Mouse (Mus musculus): ENCODE measurements at regions not wholly inside any gene's neighbourhood (a gene's known extent, or its start where the extent isn't known, plus 50 kb on each side); places are given as distances from the start of the nearest gene placed in this dataset.

GRCm38 (mm10) chr8:26226612-26227528, 107.5 kb downstream of the Gm45692 start:
- Histone ChIP-seq H3K9me3 (replicated peaks) (no peaks in the 10 kb centered on the region), H3K4me1 (ENCODE audit: insufficient read depth, low read depth, low read length) (no peaks in the 10 kb centered on the region), H3K4me3 (ENCODE audit: low read depth, low read length) (no peak overlapping the region), H3K36me3 (replicated peaks) (no peaks in the 10 kb centered on the region), H3K27me3 (ENCODE audit: insufficient read depth, low read length) (no peaks in the 10 kb centered on the region)
- ATAC-seq (ENCODE audit: extremely low read depth, insufficient number of reproducible peaks, low FRiP score, poor library complexity, severe bottlenecking) (no peak), DNase-seq (ENCODE audit: low spot score) (no peak)
- TF ChIP-seq POLR2AphosphoS5 (IDR thresholded peaks at IDR 0.05; ENCODE audit: insufficient replicate concordance, low read depth, low read length) (no peak), GATA1 (IDR thresholded peaks at IDR 0.05; ENCODE audit: borderline replicate concordance, low read length) (no peak), CTCF (IDR thresholded peaks at IDR 0.05; ENCODE audit: low read depth, low read length) (no peak), GATA2 (IDR thresholded peaks at IDR 0.05; ENCODE audit: borderline replicate concordance, low read depth, low read length) (no peak), TAL1 (conservative IDR thresholded peaks at IDR 0.05; ENCODE audit: low read depth, low read length) (no peak)

DNA sequence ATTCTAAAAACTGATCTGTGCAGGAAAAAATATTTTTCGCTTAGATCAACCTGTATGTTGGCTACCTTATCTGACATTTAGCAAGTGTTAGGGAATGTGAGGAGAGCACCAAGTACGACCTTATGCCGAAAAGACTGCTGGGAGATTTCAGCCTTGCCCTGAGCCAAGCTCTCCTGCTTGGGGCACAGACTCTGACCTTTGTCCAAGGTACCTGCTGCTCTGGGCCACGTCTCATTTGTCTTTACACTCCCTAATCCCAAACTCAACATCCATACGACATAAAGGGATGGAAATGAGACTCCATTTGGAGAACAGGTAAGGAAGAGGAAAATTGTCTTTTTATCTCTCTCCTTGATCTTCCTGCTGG, 108.2 kb downstream of the Gm45692 start:
- Histone ChIP-seq H3K27me3 (ENCODE audit: insufficient read depth, low read length) (no peaks in the 10 kb centered on the region), H3K4me3 (ENCODE audit: low read depth, low read length) (no peak overlapping the region), H3K4me1 (ENCODE audit: insufficient read depth, low read depth, low read length) (no peaks in the 10 kb centered on the region), H3K9me3 (replicated peaks) (no peaks in the 10 kb centered on the region), H3K36me3 (replicated peaks) (no peaks in the 10 kb centered on the region)
- DNase-seq (ENCODE audit: low spot score) (no peak), ATAC-seq (ENCODE audit: extremely low read depth, insufficient number of reproducible peaks, low FRiP score, poor library complexity, severe bottlenecking) (no peak)
- no peak for TF ChIP-seq CTCF (IDR thresholded peaks at IDR 0.05; ENCODE audit: low read depth, low read length)
- no peak for TF ChIP-seq GATA2 (IDR thresholded peaks at IDR 0.05; ENCODE audit: borderline replicate concordance, low read depth, low read length)
- TF ChIP-seq POLR2AphosphoS5 (IDR thresholded peaks at IDR 0.05; ENCODE audit: insufficient replicate concordance, low read depth, low read length) = no peak
- TF ChIP-seq TAL1 (conservative IDR thresholded peaks at IDR 0.05; ENCODE audit: low read depth, low read length) = no peak
- TF ChIP-seq GATA1 (IDR thresholded peaks at IDR 0.05; ENCODE audit: borderline replicate concordance, low read length) = no peak

- Histone ChIP-seq H3K27me3 (ENCODE audit: insufficient read depth, low read length) (no peaks in the 10 kb centered on the region), H3K4me1 (ENCODE audit: insufficient read depth, low read depth, low read length) (no peaks in the 10 kb centered on the region), H3K36me3 (replicated peaks) (no peaks in the 10 kb centered on the region), H3K4me3 (ENCODE audit: low read depth, low read length) (no peak overlapping the region), H3K9me3 (replicated peaks) (no peaks in the 10 kb centered on the region)
- DNase-seq (ENCODE audit: low spot score) (no peak), ATAC-seq (ENCODE audit: extremely low read depth, insufficient number of reproducible peaks, low FRiP score, poor library complexity, severe bottlenecking) (no peak)
- TF ChIP-seq GATA1 (IDR thresholded peaks at IDR 0.05; ENCODE audit: borderline replicate concordance, low read length) (no peak), GATA2 (IDR thresholded peaks at IDR 0.05; ENCODE audit: borderline replicate concordance, low read depth, low read length) (no peak), CTCF (IDR thresholded peaks at IDR 0.05; ENCODE audit: low read depth, low read length) (no peak), TAL1 (conservative IDR thresholded peaks at IDR 0.05; ENCODE audit: low read depth, low read length) (no peak), POLR2AphosphoS5 (IDR thresholded peaks at IDR 0.05; ENCODE audit: insufficient replicate concordance, low read depth, low read length) (no peak)
Observed at GRCm38 (mm10) chr8:26229548-26229947, 110.2 kb downstream of the Gm45692 start.

DNA sequence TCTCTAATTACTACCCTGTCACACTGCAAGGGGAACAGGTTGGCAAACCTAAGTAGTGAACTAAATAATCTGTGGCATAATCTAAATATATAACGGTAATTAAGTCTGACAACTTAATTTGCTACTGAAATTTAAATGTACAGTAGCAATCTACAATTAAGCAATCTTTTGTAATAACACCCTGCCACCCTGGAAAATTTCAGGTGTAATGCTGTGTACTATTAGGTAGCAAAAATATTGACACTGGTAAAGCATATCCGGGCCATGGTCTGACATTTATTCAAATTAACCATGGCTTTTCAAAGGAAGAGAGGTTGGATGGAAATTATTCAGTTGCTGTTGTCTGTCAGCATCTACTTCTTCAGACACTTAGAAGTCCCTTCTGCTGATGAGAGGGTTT, 119.7 kb downstream of the Gm45692 start:
- TF ChIP-seq TAL1 (conservative IDR thresholded peaks at IDR 0.05; ENCODE audit: low read depth, low read length) (no peak), GATA1 (IDR thresholded peaks at IDR 0.05; ENCODE audit: borderline replicate concordance, low read length) (no peak), POLR2AphosphoS5 (IDR thresholded peaks at IDR 0.05; ENCODE audit: insufficient replicate concordance, low read depth, low read length) (no peak), GATA2 (IDR thresholded peaks at IDR 0.05; ENCODE audit: borderline replicate concordance, low read depth, low read length) (no peak), CTCF (IDR thresholded peaks at IDR 0.05; ENCODE audit: low read depth, low read length) (no peak)
- Histone ChIP-seq H3K9me3 (replicated peaks) (no peaks in the 10 kb centered on the region), H3K4me3 (ENCODE audit: low read depth, low read length) (no peak overlapping the region), H3K4me1 (ENCODE audit: insufficient read depth, low read depth, low read length) (no peaks in the 10 kb centered on the region), H3K36me3 (replicated peaks) (no peaks in the 10 kb centered on the region), H3K27me3 (ENCODE audit: insufficient read depth, low read length) (no peaks in the 10 kb centered on the region)
- no peak for ATAC-seq (ENCODE audit: extremely low read depth, insufficient number of reproducible peaks, low FRiP score, poor library complexity, severe bottlenecking)
- no peak for DNase-seq (ENCODE audit: low spot score)

DNA sequence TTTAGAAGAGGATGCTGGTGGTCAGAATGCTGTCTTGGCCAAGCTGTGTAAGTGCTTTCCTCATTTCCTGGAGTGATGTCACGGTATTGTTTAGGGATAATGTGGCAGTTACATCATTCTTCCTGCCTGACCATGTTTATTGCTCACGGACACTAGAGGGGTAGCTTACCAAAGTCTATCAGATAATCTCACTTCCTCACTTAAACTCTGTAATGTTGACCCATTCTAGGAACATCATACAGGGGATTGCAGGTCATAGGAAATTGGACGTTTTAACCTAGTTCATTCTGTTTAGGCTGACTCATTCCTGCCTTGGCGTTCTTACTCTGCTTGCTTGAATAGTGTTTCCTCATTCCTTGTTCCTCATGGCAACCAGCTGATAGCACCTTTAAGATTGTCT, 120.3 kb downstream of the Gm45692 start:
- DNase-seq (ENCODE audit: low spot score) = no peak
- Histone ChIP-seq H3K9me3 (replicated peaks) (no peaks in the 10 kb centered on the region), H3K4me1 (ENCODE audit: insufficient read depth, low read depth, low read length) (no peaks in the 10 kb centered on the region), H3K36me3 (replicated peaks) (no peaks in the 10 kb centered on the region), H3K4me3 (ENCODE audit: low read depth, low read length) (no peak overlapping the region), H3K27me3 (ENCODE audit: insufficient read depth, low read length) (no peaks in the 10 kb centered on the region)
- TF ChIP-seq CTCF (IDR thresholded peaks at IDR 0.05; ENCODE audit: low read depth, low read length) (no peak), GATA2 (IDR thresholded peaks at IDR 0.05; ENCODE audit: borderline replicate concordance, low read depth, low read length) (no peak), POLR2AphosphoS5 (IDR thresholded peaks at IDR 0.05; ENCODE audit: insufficient replicate concordance, low read depth, low read length) (no peak), GATA1 (IDR thresholded peaks at IDR 0.05; ENCODE audit: borderline replicate concordance, low read length) (no peak), TAL1 (conservative IDR thresholded peaks at IDR 0.05; ENCODE audit: low read depth, low read length) (no peak)
- no peak for ATAC-seq (ENCODE audit: extremely low read depth, insufficient number of reproducible peaks, low FRiP score, poor library complexity, severe bottlenecking)

- Histone ChIP-seq H3K4me1 (ENCODE audit: insufficient read depth, low read depth, low read length) (no peaks in the 10 kb centered on the region), H3K4me3 (ENCODE audit: low read depth, low read length) (no peak overlapping the region)
- no peak for ATAC-seq (ENCODE audit: extremely low read depth, insufficient number of reproducible peaks, low FRiP score, poor library complexity, severe bottlenecking)
Observed at GRCm38 (mm10) chr8:26243743-26244142, 124.4 kb downstream of the Gm45692 start.

More at GRCm38 (mm10) chr8:26243743-26244142, 124.4 kb downstream of the Gm45692 start:
- no peak for DNase-seq (ENCODE audit: low spot score)
- H3K9me3 ChIP-seq (replicated peaks) = no peaks in the 10 kb centered on the region
- TF ChIP-seq CTCF (IDR thresholded peaks at IDR 0.05; ENCODE audit: low read depth, low read length) = no peak
- no peak for TF ChIP-seq GATA1 (IDR thresholded peaks at IDR 0.05; ENCODE audit: borderline replicate concordance, low read length)
- TF ChIP-seq GATA2 (IDR thresholded peaks at IDR 0.05; ENCODE audit: borderline replicate concordance, low read depth, low read length) = no peak
- no peak for TF ChIP-seq TAL1 (conservative IDR thresholded peaks at IDR 0.05; ENCODE audit: low read depth, low read length)
- no peak for TF ChIP-seq POLR2AphosphoS5 (IDR thresholded peaks at IDR 0.05; ENCODE audit: insufficient replicate concordance, low read depth, low read length)
- H3K36me3 ChIP-seq (replicated peaks) = no peaks in the 10 kb centered on the region
- no peaks in the 10 kb centered on the region for H3K27me3 ChIP-seq (ENCODE audit: insufficient read depth, low read length)
